Mouse (Mus musculus) liver, adult 10 weeks (tissue): Measurements from ENCODE around the gene Lhx1. TPM values are rescaled to one million over a fixed set of nuclear protein-coding genes. Genes with fewer than 3 reads are reported as not detected.

Experiments
- polyA plus RNA-seq: library from polyadenylated mRNA; stranded (reverse); fragments of 350-450 nt; fragmentation: Illumina TruSeq; extraction: RNeasy Lipid Tissue Mini Kit (QIAGEN cat#74804); gene quantifications from one replicate; pipeline ENCODE4 v1.2.3, GENCODE M21; 2014; ENCODE audit warnings: low read depth, low replicate concordance

Lhx1 gene
- not detected for polyA plus RNA-seq

DNA sequence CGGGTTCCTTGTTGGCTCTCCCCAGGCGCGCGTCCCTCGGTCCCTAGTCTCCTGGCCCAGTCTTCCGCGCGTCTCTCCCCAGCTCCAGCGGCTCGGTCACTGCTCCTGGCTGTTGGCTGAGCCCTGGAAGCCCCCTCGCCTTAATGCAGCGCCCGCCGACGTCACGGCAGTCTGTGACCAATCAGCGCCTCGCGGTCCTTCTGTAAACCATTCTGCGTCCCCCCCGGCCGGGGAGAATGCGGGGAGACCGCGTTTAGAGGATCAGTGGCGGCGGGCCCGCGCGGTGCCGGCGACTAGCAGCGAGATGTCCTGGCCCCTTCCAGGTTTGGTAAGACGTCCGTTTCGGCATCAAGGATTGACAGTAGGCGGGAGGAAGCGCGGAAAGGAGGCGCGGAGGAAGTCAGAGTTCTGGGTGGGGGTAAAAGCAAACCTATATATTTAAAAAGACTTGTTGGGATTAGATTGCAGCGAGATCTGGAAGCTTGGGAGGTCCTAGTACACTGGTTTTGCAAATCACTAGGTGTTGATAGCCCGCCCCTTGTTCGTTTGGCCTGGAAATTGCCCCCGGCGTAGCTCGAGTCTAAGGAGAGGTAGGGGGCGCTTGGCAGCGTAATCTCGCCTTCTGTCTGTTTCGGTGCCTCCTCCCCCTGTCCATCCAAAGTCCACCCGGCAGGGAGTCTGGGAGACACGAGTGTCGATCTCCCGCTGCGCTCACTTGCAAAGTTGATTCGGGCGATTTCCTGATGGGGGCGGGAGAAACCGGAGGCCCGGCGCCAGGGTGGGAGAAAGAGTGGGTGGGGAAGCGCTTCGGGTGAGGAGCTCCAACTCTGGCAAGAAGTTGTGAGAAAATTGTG, at the start of gene Lhx1:
TSS of gene Lhx1 (minus strand) at position 115 of the 854 bp plus-strand sequence.

DNA sequence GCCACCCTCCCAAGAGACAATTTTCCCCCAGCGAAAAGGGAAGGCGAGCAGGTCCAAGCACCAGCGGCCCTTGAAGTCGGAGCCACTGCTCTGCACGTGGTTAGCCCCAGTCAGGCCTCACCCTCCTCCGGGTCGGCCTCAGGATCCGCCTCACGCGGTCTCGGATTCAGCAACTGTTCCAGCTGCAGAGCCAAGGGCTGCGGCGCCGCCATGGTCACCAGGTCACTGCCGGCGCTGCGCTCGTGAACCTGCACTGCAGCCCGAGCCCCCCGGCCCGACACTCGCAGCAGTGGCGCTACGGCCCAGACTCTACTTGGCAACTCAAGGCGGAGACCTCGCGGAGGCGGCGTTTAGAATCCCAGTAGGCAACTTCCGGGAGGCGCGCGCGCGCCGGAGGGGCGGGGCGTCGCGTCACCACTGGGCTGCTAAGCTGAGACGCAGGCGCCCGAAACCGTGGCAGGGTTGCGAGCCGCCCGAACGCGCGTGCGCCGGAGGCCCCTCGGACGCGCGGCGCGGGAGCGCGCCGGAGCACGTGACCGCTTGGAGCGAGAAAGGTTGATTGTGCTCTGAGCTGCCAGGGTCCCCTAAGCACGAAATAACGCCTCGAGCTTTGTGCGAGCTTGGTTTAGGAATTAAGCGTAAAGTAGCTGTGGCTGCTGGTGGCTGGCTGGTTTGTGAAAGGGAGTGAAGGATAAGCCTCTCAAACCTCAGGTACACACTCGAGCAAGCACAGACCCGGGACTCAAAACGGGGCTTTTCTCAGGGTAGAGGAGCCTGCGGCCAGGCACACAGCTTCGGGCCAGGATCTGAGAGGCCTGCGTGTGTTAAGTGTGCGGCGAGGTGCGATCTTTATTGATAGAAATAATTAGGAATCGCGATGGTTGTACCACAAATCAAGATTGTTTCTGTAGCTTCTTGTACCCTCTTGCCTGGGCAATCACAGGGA, 11.9 kb downstream of the Lhx1 start, which contains the start of gene Aatf:
TSS of gene Aatf (minus strand) at position 352 of the 946 bp plus-strand sequence.

Other genes with a start within 250 kb of the Lhx1 start
- gene Aatf, start 12.0 kb downstream of the Lhx1 start, polyA plus RNA-seq = 11.8 TPM